Mouse (Mus musculus) midbrain, postnatal 0 days (tissue): ENCODE data around the gene Wtap. TPM values are rescaled to one million over a fixed set of nuclear protein-coding genes. Genes with fewer than 3 reads are reported as not detected.
A peak's percentile ranks its signal among the peaks of the same experiment; 100 is the strongest.
"Not testable (repeated sequence)": the region's sequence is repeated elsewhere in the genome, so short reads cannot be mapped to it uniquely, and the experiment has no call there.

Source experiments
- ATAC-seq: fragments of 200-750 bp; cut with Nextera tagmentation; 2 replicates; pipeline ENCODE4 v1.8.0; 2017; ENCODE audit warnings: moderate number of reproducible peaks, mild to moderate bottlenecking, moderate TSS enrichment, moderate library complexity; ENCODE audit not compliant: low FRiP score
- DNase-seq: peaks from one replicate; pipeline ENCODE4 v3.0.0-alpha.2; 2015; ENCODE audit warnings: low spot score
- H3K27ac ChIP-seq: fragments of 300-500 bp; sonication (generic); 2 replicates; pipeline ENCODE4 v1.5.1; 2014; ENCODE audit warnings: low read depth, mild to moderate bottlenecking, low read length, mixed read lengths
- H3K27me3 ChIP-seq: fragments of 300-500 bp; sonication (generic); 2 replicates; pipeline ENCODE4 v1.6.1; 2014; ENCODE audit warnings: low read length, control low read depth, mixed read lengths; ENCODE audit not compliant: insufficient read depth
- H3K36me3 ChIP-seq: fragments of 300-500 bp; sonication (generic); 2 replicates; pipeline ENCODE4 v1.6.1; 2014; ENCODE audit warnings: low read length, control low read depth, mixed read lengths; ENCODE audit not compliant: insufficient read depth
- H3K4me1 ChIP-seq: fragments of 300-500 bp; sonication (generic); 2 replicates; pipeline ENCODE4 v1.6.1; 2014; ENCODE audit warnings: mild to moderate bottlenecking, control low read depth, antibody characterized with exemption, low read length, mixed read lengths; ENCODE audit not compliant: insufficient read depth
- H3K4me2 ChIP-seq: fragments of 300-500 bp; sonication (generic); 2 replicates; pipeline ENCODE4 v1.6.1; 2014; ENCODE audit warnings: low read depth, mild to moderate bottlenecking, low read length, mixed read lengths; ENCODE audit not compliant: poor library complexity, severe bottlenecking
- H3K4me3 ChIP-seq: fragments of 300-500 bp; sonication (generic); 2 replicates; pipeline ENCODE4 v1.5.1; 2014; ENCODE audit warnings: low read depth, mild to moderate bottlenecking, low read length, moderate library complexity
- H3K9ac ChIP-seq: fragments of 300-500 bp; sonication (generic); replicated peaks from 2 replicates; pipeline ENCODE4 v1.6.1; 2014; ENCODE audit warnings: mild to moderate bottlenecking, low read length, moderate library complexity, mixed read lengths; ENCODE audit not compliant: poor library complexity, severe bottlenecking
- H3K9me3 ChIP-seq: fragments of 300-500 bp; sonication (generic); 2 replicates; pipeline ENCODE4 v1.6.1; 2016; ENCODE audit warnings: low read length, control low read depth
- CTCF ChIP-seq: IDR thresholded peaks from 2 replicates; pipeline ENCODE4 v1.5.1; 2016; ENCODE audit warnings: antibody characterized with exemption, mild to moderate bottlenecking
- WGBS: fragments of 180-500 bp; shearing (Covaris S2); extraction: QIAGEN DNeasy Blood & Tissue Kit; methylation state at CpG from one replicate; pipeline ENCODE4 v1.1.7; 2014; 5-methylcytosine and 5-hydroxymethylcytosine counted together
- polyA plus RNA-seq: library from polyadenylated mRNA; unstranded; fragments of >200 nt; fragmentation: Nextera tagmentation; extraction: Ambion mirVana; gene quantifications from 2 replicates; pipeline ENCODE4 v1.2.1, GENCODE M21; 2015
- total RNA-seq: library from RNA; depleted of rRNA; stranded (reverse); fragments of >200 nt; gene quantifications from 2 replicates; pipeline ENCODE4 v1.2.3, GENCODE M21; 2014; rRNA removed

Wtap gene
- total RNA-seq (82.7 and 88.8 TPM in 2 replicates), polyA plus RNA-seq (134 and 147 TPM in 2 replicates)

GRCm38 (mm10) chr17:12994069-12994468 lies at the start of gene Wtap:
TSS of gene Wtap (minus strand) at chr17:12994169.
- H3K4me2 ChIP-seq, result peak within 1 kb of the TSS; percentile 71
- H3K4me1 ChIP-seq, result no peaks in the 10 kb centered on the region
- DNase-seq (no peak), ATAC-seq (no peak)
- H3K9ac ChIP-seq, result peak within 1 kb of the TSS; percentile 99; the same call in 1 of the 2 replicates
- no peaks in the 10 kb centered on the region for H3K36me3 ChIP-seq
- peak within 1 kb of the TSS; percentile 100 for H3K27ac ChIP-seq
- TF ChIP-seq CTCF, result no peak
- WGBS, result 81% methylated on average over 1 of the region's 1 CpGs
- H3K27me3 ChIP-seq, result no peaks in the 10 kb centered on the region
- no peaks in the 10 kb centered on the region for H3K9me3 ChIP-seq
- H3K4me3 ChIP-seq, result peak within 1 kb of the TSS; percentile 99

- not testable (repeated sequence) for ATAC-seq, H3K9ac ChIP-seq, H3K4me3 ChIP-seq, H3K9me3 ChIP-seq, H3K27me3 ChIP-seq, H3K4me2 ChIP-seq, H3K27ac ChIP-seq, DNase-seq, H3K4me1 ChIP-seq, H3K36me3 ChIP-seq
- WGBS, result 76% methylated on average over 3 of the region's 12 CpGs
Measured at GRCm38 (mm10) chr17:13036627-13037192, 42.7 kb upstream of the Wtap start.

- no peak for ATAC-seq
- 52% methylated on average over 3 of the region's 3 CpGs for WGBS
- H3K36me3 ChIP-seq, result peaks cover 34% of the 10 kb centered on the region
Measured at GRCm38 (mm10) chr17:13013316-13013715, 19.3 kb upstream of the Wtap start.

GRCm38 (mm10) chr17:13009887-13010286 lies 15.9 kb upstream of the Wtap start:
- Histone ChIP-seq H3K27me3 (no peaks in the 10 kb centered on the region), H3K27ac (no peak overlapping the region), H3K4me2 (no peak overlapping the region), H3K9me3 (no peaks in the 10 kb centered on the region), H3K36me3 (peaks cover 24% of the 10 kb centered on the region), H3K4me3 (no peak overlapping the region), H3K9ac (no peak overlapping the region), H3K4me1 (0 out of 2 replicates have a peak, but pooled peaks cover 4% of the 10 kb centered on the region)
- no peak for ATAC-seq
- 36% methylated on average over 3 of the region's 3 CpGs for WGBS
- DNase-seq, result peak; percentile 81
- peak; percentile 76 for TF ChIP-seq CTCF

More at GRCm38 (mm10) chr17:13013316-13013715, 19.3 kb upstream of the Wtap start:
- H3K4me3 ChIP-seq, result no peak overlapping the region
- no peaks in the 10 kb centered on the region for H3K9me3 ChIP-seq
- H3K9ac ChIP-seq, result no peak overlapping the region
- no peaks in the 10 kb centered on the region for H3K27me3 ChIP-seq
- H3K4me1 ChIP-seq, result 0 out of 2 replicates have a peak, but pooled peaks cover 4% of the 10 kb centered on the region
- H3K4me2 ChIP-seq, result no peak overlapping the region
- TF ChIP-seq CTCF, result no peak
- no peak for DNase-seq
- no peak overlapping the region for H3K27ac ChIP-seq

- peak overlapping the region; percentile 89 for H3K4me3 ChIP-seq
- peak overlapping the region; percentile 69 for H3K4me2 ChIP-seq
- peak overlapping the region; percentile 82 for H3K9ac ChIP-seq
- H3K4me1 ChIP-seq, result 0 out of 2 replicates have a peak, but pooled peaks cover 4% of the 10 kb centered on the region
- no peaks in the 10 kb centered on the region for H3K9me3 ChIP-seq
- H3K36me3 ChIP-seq, result peaks cover 10% of the 10 kb centered on the region
- under 1% methylated on average over 10 of the region's 10 CpGs for WGBS
- ATAC-seq (no peak), DNase-seq (no peak)
- no peak for TF ChIP-seq CTCF
- H3K27ac ChIP-seq, result peak overlapping the region; percentile 85; the same call in 1 of the 2 replicates
- H3K27me3 ChIP-seq, result no peaks in the 10 kb centered on the region
Measured at GRCm38 (mm10) chr17:13008528-13008927, 14.6 kb upstream of the Wtap start.

DNA sequence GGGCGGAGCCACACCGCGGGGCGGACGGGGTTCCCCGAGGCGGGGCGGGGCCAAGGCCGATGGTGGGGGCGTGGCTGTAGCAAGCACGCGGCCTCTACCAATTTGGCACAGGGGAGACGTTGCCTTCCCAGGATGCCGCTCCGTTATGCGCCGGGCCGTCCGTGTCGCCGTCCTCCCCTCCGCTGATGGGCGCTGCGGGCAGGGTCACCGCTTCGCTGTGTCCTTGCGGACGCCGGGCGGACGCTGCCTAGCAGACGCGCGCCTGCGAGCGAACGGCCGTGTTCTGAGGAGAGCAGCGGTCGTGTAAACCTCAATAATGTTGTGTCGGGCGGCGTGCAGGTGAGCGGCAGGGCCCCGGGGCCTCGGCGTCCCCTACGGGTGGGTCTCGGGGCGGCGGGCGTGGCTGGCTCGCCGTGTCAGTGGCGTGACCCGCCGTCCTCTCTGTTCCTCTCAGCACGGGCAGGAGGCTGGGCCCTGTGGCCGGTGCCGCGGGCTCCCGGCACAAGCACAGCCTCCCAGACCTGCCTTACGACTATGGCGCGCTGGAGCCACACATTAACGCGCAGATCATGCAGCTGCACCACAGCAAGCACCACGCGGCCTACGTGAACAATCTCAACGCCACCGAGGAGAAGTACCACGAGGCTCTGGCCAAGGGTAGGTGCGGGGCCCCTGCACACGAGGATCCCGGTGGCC lies 13.9 kb upstream of the Wtap start:
- ATAC-seq (peak; percentile 96), DNase-seq (peak; percentile 97)
- H3K4me2 ChIP-seq, result peak overlapping the region; percentile 69
- H3K27ac ChIP-seq, result peak overlapping the region; percentile 85
- peaks cover 4% of the 10 kb centered on the region; the same call in 1 of the 2 replicates for H3K36me3 ChIP-seq
- H3K9me3 ChIP-seq, result no peaks in the 10 kb centered on the region
- 0 out of 2 replicates have a peak, but pooled peaks cover 4% of the 10 kb centered on the region for H3K4me1 ChIP-seq
- no peaks in the 10 kb centered on the region for H3K27me3 ChIP-seq
- peak overlapping the region; percentile 82 for H3K9ac ChIP-seq
- TF ChIP-seq CTCF, result peak; percentile 25; the same call in 1 of the 2 replicates
- under 1% methylated on average over 61 of the region's 76 CpGs for WGBS
- peak overlapping the region; percentile 89 for H3K4me3 ChIP-seq
